Mouse (Mus musculus): ENCODE results near the gene Tsacc. TPM values are rescaled to one million over a fixed set of nuclear protein-coding genes. Genes with fewer than 3 reads are reported as not detected.
"Not testable (repeated sequence)": the region's sequence is repeated elsewhere in the genome, so short reads cannot be mapped to it uniquely, and the experiment has no call there.

Gene Tsacc
- total and polyA plus RNA-seq, 3 experiments, result 2.3 to 10.6 (median 5.7) TPM

DNA sequence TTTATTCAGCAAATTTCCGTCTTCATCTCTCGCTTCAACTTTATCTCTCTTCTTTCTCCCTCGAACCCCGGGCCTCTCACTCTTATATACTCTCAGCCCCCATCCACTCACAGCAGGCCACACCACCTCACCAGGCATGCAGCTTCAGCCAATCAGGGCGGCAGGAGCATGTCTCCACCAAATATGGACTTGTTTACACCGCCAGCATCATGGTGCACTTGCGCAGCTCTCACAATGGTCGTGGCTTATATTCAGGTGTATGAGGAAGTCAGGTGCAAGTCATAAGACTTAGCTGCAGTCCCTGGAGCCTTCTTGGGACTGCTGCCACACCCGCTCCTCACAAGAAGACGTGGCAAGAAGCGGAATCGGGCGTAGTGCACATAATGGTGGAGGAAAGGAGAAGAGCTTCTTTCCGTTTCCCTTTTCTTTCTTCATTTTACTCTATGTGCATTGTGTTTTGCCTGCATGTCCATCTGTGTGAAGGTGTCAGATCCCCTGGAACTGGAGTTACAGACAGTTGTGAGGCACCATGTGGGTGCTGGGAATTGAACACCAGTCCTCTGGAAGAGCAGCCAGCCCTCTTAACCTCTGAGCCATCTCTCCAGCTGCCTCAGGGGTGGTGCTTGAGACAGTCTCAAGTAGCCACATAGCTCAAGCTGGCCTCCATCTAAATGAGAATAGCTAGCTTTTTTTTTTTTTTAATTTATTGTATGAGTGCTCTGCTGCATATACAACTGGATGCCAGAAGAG lies 11.8 kb downstream of the Tsacc start:
- not testable (repeated sequence) for DNase-seq

DNA sequence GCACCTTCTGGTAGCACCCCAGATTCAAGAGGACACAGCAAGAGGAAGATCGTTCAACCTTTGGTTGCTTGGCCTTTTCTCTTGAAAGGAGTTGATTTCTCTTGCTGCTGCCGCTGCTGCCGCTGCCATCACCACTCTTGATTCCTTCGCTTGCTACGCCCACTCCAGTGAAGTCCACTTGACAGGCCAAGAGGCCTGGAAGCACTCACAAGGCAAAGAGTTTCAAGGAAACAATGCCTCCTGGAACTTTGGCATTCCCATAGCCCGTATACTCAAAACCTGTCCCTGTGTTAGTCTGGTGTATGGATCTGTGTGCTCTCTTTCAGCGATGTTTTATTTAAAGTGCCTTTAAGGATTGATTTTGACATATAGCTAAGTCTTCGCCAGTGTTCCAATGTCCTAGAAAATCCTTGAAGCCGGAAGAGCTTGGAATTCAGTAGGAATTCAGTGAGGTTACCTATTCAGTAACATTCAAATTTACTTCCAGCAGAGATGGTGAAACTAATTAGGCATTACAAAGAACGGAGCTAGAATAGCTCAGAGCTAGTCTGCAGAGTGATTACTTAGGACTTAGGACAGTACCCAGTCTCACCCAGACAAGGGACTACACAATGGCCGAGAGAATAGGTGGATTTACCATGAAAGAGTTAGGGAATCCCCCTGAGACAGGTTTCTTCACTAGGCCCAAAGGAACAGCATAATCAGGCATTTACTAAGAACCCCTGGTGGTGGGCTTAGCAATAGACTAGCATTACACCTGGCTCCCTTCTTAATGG lies 15.5 kb downstream of the Tsacc start:
- DNase-seq, result not testable (repeated sequence)

DNA sequence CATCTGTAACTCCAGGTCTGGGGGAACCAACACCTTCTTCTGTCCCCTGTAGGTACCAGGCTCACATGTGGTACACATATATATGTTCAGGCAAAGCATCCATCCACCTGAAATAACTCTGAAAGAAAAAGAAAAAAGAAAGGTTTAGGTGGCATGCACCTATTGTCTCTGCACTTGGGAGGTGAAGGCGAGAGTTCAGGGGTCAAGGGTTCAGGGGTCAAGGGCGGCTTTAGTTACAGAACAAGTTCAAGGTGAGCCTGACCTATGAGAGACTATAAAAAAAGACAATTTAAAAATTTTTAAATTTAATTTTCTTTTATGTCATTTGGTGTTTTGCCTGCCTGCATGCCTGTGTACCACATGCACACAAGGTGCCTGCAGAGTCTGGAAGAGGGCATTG lies 16.8 kb downstream of the Tsacc start:
- DNase-seq, result no peak

DNA sequence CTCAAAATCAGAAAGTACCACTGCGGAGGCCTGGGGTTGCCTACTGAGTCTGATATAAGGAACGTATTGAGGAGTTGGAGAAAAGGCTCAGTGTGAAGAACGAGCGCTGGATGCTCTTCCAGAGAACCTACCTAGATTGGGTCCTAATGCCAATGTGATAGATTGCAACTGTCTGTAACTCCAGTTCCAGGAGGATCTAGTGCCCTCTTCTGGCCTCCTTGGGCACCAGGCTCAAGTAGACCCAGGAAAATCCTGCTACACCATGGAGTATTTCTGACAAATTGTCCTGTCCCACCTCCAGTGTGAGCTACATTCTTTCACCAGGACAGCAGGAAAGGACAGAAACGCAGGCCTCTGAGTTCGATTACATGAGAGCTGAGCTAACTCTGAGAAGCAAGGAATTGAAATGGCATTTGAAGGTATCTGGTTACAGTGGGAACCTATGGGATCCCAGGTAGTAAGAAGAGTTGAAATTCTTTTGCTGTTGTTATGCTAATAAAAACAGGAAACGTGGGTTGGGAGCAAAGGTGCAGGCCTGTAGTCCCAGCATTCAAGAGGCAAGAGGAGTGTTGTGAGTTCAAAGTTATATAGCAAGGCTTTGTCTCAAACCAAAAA lies 20.2 kb downstream of the Tsacc start:
- peak; percentile 55 for DNase-seq

DNA sequence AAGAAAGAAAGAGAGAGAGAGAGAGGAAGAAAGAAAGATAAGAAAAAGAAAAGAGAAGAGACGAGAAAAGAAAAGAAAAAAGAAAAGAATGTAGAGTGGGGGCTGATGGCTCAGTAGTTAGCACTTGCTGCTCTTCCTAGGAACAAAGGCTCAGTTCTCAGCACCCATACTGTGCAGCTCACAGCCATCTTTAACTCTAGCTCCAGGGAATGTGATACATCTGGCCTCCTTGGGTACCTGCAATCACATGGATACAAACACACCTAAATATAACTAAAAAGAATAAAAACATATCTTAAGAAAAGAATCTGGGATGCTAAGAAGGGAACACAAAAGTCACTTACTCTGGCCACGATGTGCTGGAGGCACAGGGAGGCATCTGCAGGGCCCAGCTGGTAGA lies 20.7 kb downstream of the Tsacc start:
- DNase-seq, result no peak

DNA sequence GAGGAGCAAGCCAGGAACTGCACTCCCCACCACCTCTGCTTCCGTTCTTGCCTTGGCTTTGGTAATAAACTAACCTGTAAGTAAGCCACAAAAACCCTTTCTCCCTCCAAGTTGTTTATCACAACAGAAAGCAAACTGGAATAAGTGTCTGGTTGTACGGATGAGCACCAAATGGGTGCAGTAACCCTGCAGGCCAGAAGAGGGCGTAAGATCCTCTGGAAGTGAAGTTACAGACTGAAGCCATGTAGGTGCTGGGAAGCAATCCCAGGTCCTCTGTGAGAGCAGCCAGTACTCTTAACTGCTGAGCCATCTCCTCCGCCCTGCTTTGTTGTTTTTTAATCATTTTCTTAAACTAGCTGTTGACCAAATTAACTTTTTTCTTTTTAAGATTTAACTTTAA lies 22.8 kb downstream of the Tsacc start:
- DNase-seq, result no peak

DNA sequence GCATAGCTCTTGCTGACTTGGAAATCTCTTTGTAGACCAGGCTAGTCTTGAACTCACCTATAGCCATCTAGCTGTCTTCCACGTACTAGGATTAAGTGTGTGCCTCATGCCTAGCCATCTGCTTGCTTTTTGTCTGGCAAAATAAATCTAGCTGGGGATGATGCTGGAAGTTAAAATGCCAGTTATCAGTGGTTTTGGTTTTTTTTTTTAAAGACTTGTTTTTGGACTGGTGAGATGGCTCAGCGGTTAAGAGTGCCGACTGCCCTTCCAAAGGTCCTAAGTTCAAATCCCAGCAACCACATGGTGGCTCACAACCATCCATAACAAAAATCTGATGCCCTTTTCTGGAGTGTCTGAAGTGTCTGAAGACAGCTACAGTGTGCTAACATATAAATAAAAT lies 24.9 kb downstream of the Tsacc start:
- no peak for DNase-seq

DNA sequence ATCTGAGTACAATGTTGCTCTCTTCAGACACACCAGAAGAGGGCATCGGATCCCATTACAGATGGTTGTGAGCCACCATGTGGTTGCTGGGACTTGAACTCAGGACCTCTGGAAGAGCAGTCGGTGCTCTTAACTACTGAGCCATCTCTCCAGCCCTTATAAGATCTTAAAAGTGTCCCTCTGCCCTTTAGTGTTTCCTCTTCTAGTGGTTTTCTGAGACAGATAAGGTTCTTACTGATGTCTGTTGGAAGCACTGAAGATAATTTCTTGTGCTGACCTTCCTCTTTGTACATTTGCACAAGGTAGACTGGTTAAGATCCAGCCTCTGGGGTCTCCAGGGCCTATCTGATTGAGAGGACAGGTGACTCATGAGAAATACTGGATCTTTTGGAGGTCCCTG lies 25.5 kb downstream of the Tsacc start:
- not testable (repeated sequence) for DNase-seq

DNA sequence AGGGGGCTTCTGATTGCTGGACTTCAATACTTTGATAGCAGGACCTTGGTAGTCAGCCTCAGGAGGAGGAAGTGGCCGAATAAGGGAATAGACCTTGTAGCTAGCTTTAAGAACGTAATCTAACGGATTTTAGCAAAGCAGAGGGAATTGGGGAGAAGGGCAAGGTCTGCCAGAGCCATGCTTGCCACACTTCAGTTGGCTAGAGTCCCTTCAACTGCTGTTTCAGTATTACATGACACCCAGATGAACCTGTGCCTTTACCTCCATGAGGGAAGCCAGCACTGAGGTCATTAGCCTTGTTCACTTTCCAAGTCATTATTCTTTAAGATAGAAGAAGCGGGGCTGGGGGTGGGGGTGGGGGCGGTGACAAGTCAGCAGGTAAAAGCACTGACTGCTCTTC lies 27.8 kb downstream of the Tsacc start:
- DNase-seq, result no peak

DNA sequence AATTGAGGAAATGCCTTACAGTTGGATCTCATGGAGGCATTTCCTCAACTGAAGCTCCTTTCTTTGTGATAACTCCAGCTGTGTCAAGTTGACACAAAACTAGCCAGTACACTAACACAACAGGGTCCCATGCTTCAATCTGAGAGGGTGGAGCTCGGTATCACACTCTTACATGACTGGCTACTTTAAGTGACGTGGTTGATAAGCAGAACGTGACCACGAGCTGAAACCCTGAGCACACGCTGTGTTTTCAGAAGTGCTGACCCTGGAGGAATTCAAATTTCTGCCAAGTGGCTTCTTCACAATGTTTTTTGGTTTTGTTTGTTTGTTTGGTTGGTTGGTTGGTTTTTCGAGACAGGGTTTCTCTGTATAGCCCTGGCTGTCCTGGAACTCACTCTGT lies 28.8 kb downstream of the Tsacc start:
- DNase-seq, result not testable (repeated sequence)

DNA sequence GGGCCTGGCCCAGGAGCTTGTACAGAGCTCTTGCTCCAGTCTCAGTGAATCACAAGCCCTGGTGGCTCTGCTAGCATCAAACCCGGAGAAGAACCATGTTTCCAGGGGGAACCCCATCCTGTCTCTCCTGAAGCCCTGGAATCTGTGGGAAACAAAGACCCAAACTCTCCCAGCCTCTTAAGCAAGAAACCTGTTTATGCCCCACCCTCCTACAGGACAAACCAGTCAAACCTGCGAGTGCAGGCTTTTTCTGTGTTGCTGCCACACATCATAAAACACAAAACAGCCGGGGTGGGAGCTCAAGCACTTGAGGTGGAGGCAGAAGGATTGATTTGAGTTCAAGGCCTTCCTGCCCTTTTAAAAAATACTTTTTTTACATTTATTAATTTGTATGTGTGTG lies 34.5 kb downstream of the Tsacc start:
- no peak for DNase-seq

DNA sequence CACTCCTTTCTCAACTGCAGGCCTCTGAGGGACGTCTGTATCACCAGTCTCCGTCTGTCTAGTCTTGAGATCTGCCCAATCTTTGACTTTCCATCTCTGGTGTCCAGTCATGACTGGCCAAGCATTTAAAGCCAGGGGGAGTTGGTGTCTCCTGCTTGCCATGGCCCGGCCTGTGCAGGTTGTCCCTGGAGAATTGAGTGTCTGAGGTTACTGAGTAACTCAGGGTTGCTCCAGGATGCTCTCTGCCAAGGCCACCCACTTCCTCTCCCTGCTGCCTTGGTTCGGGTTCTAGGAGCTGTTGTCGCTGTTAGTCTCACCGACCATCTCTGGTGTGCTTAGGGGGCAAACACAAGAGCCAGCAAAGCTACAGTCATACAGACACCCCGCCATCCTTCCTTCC lies 40.4 kb downstream of the Tsacc start:
- no peak for DNase-seq

DNA sequence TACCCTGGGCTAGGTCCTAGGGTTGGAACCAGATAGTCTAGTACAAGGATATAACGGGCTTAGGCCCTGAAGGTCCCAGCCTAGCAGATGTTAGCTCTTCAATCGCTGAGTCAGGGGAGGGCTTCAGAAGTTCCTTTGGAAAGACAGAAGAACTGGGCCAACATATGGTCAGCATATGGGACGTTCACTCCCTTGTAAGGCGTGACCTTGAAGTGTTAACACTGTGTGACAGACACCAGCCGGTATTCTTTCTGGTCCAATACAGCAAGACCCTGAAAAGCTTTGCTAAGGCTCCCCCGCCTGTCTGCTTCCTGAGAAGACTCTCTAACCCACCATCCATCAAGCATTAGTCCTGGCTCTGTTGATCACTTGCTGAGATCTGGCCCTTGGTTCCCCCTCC lies 40.8 kb downstream of the Tsacc start:
- no peak for DNase-seq

DNA sequence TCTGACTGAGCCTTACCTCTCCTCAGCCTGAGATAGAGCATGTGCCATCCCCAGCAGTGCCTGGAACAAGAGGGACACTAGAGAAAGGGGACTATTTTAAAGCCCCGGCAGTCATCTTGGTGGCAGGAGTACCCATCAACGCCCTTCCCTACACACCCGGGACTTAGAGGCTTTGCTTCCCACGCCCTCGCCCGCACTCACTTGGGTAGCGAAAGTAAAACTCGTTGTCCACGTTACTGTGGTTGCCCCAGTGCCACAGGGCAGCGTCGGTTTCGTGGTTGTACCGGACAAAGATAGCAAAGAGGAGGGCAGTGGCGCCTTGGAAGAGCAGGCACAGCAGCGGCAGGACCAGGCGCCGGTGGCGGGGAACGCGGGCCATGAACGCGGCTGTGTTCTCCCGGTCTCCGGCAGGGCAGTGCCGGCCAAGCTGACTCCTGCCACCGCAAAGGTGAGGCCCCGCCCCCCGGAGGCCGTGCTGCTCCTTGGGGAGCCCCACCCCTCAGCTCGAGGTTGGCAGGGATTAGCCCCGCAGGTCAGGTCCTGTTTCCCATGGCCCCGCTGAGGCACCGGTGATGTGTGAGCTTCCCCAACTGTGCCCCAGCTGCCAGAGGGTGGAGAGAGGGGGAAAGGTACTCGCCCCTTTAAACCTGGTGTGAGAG lies 42.4 kb downstream of the Tsacc start, which contains the start of gene Rhbg:
TSS of gene Rhbg (minus strand) at position 442 of the 659 bp plus-strand sequence.
- peak; percentile 82 for DNase-seq

DNA sequence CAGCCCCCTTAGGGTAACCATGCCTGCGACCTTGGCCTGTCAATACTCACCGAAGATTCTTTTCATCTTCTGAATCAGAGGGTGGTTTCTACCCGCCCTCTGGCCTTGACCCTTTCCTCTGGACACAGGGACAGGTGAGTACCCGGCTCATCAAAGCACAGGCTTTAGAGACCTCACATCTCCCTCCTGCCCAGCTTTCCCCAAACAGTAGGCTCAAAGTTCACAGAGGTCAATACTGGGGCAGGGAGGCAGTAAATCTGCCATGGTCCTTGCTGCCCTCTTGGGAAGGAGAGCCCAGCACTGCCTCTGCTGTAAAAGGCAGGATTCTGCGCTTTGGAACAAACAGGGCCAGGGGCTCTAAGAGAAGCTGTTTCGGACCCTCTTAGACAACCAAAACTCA lies 44.1 kb downstream of the Tsacc start:
- no peak for DNase-seq

DNA sequence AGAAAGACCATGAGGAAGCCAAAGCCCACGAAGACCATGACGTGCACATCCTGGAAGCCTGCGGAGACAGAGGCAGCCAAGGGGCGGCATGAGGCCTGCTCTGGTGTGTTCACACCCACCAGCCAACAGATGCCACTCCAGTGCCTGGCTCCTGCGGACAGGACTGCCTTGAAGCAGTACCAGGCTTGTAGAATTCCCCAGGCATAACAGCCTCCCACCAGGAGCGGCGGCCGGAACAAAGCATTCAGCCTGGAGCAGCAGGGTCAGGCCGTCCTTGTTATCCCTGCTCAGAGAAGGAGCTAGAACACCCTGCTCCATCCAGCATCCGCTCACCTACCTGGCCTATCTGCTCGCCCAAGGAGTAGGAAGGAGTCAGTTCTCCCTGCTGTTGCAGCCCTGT lies 48.4 kb downstream of the Tsacc start:
- no peak for DNase-seq

DNA sequence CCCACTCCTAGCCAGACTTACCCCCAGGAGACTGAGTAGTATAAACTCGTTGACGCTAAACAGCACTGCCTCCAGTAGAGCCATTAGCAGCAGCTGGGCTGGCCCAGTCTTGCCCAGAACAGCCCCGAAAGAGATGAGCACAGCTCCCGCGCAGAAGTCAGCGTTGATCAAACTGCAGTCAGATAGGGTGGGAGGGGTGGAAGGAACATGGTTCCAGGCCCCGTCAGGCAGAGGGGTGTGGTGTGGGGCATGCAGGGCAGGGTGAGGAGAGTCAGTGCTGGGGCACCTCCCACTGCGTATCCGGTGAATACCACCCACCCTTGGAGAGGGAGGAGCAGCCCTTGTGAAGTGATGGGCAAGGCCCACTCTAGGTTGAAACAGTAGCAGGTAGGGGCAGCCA lies 49.1 kb downstream of the Tsacc start:
- DNase-seq, result no peak

DNA sequence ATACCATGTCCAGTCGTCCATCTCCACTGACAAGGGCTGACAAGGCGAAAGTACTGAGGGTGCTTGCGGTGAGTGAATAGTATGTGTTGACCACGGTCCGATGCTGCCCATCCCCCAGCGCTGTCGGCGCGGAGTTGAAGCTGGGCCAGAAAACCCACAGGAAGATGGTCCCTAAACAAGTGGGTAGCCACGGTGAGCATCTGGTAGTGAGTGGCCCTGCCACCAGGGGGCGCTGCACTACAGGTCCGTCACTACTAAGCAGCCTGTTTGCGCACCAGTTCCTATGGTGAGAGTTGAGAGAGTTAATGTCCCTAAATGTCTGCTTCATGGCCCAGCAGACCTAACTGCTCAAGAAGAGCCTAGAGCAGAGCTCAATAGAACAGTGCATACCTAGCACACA lies 51.0 kb downstream of the Tsacc start:
- DNase-seq, result peak; percentile 72

DNA sequence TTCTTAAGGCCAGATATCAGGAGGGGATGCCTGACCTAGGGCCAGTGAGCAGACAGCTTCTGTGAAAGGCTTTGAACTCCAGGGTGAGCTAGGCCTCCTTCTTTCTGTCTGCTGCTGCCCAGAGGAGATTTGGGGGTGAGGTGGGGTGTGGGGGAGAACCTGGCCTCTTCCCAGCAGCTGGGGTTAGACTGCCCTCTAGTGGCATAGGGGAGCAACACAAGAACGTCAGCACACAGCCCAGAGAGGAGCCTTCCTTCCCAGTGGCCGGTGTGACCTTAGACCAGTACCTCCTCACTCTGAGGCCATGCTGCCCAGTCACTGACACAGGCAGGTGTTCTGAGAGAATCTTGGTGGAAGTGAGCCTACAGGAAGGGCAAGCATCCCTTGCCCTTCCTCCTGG lies 52.7 kb downstream of the Tsacc start:
- peak; percentile 58 for DNase-seq

DNA sequence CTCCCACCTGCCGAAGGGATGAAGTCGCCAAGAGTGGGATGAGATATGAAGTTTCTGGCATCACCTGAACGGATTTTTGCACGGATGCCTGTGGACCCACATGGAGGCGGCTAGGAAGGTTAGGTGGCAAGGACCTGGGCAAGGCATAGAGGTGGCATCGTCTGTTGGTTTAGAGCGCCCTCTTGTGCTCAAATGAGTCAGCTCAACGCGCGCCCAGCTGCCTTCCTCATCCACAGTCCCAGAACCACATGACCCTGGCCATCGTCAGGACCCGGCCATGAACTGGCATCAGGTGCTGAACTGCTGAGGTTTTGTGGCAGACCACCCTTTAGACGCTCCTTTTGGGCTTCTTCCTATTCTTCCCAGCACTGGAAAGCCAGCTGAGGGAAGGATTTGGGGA lies 54.3 kb downstream of the Tsacc start:
- DNase-seq, result peak; percentile 77

DNA sequence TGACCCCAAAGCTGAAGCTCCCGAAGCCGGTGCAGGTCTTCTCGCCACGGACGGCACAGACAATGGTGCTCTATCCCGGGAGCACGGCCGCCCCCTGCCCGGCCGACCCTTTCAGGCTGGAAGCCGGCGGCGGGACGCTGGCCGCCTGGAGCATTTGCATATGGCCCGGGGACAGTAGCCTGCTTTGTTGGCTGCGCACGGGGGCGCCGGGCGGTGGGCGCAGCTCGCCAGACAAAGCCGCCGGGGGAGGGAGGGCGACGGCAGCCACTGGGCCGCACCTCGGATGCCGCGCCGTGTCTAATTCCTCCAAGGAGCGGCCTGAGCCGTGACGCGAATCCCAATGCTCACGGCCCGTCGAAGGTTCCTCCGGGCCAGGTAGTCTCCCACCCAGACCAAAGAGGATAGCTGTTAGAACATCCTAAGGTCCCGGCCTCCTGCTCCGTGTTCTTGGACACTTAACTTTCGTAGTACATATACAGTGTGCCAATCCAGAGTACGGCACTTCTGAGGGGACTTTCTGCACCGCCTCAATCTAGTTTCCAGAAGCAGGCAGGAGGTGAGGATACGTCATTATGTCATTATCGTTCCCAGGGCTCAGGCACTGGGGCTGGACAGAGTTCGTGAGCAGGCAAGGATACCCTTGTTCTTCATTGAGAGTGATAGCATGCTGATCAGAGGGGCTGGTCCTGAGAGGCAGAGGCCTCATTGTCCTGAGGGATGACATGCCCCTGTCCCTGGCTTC lies 55.6 kb downstream of the Tsacc start:
- no peak for DNase-seq

DNA sequence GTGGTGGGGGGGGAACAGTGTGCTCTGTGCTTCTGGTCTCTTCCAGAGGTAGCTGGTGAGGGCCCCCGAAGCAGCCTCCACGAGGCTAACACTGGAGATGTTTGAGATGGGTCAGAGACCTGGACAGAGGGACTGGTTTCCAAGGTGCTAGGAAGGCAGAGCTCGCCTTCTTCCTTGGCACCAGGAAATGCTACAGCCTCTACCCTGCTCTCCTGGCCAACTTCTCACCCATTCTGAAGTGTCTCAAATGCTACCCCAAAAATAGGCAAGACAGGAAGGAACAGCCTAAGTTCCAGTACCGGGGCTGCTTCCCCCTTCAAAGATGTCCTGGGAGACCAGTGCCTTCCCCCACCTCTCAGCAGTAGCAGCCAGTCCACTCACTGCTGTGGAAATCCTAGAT lies 57.4 kb downstream of the Tsacc start:
- DNase-seq, result no peak

Data from adrenal gland, adult 2 months (tissue).